Mouse (Mus musculus): ENCODE results near the gene Pdxp. TPM values are rescaled to one million over a fixed set of nuclear protein-coding genes. Genes with fewer than 3 reads are reported as not detected.

The Pdxp gene
- polyA plus RNA-seq, 1 experiment from 2014 or later: 105 TPM

GRCm38 (mm10) chr15:78923585-78923984, 9.9 kb downstream of the Pdxp start:
- WGBS: 80% methylated on average over 6 of the region's 6 CpGs
- Histone ChIP-seq H3K27me3 (ENCODE audit: control insufficient read depth, insufficient read depth, low read length) (peaks cover 15% of the 10 kb centered on the region), H3K4me2 (replicated peaks) (no peak overlapping the region), H3K4me3 (replicated peaks; ENCODE audit: low read length) (no peak overlapping the region), H3K9ac (no peak overlapping the region), H3K27ac (no peak overlapping the region), H3K36me3 (replicated peaks; ENCODE audit: control insufficient read depth, insufficient read depth) (peaks cover 8% of the 10 kb centered on the region; the same call in 1 of the 2 replicates), H3K4me1 (replicated peaks; ENCODE audit: control insufficient read depth, insufficient read depth, low read length) (peaks cover 17% of the 10 kb centered on the region), H3K9me3 (ENCODE audit: control insufficient read depth, low read length) (no peaks in the 10 kb centered on the region)
- ATAC-seq (ENCODE audit: low FRiP score) (no peak), DNase-seq (ENCODE audit: low spot score) (no peak)

- Histone ChIP-seq H3K9me3 (ENCODE audit: control insufficient read depth, low read length) (no peaks in the 10 kb centered on the region), H3K4me1 (replicated peaks; ENCODE audit: control insufficient read depth, insufficient read depth, low read length) (peaks cover 17% of the 10 kb centered on the region), H3K36me3 (replicated peaks; ENCODE audit: control insufficient read depth, insufficient read depth) (no peaks in the 10 kb centered on the region), H3K9ac (no peak overlapping the region), H3K27me3 (ENCODE audit: control insufficient read depth, insufficient read depth, low read length) (peaks cover 15% of the 10 kb centered on the region), H3K4me2 (replicated peaks) (no peak overlapping the region), H3K4me3 (replicated peaks; ENCODE audit: low read length) (no peak overlapping the region), H3K27ac (no peak overlapping the region)
- WGBS: 35% methylated on average over 8 of the region's 8 CpGs
- DNase-seq (ENCODE audit: low spot score): no peak
- no peak for ATAC-seq (ENCODE audit: low FRiP score)
Observed at GRCm38 (mm10) chr15:78925129-78925528, 11.4 kb downstream of the Pdxp start.

GRCm38 (mm10) chr15:78926021-78926919, 12.6 kb downstream of the Pdxp start, which contains the start of gene Lgals1:
Gene Lgals1, plus strand, starts transcription at chr15:78926725.
- Histone ChIP-seq H3K4me2 (replicated peaks) (peak within 1 kb of the TSS; percentile 59), H3K9ac (peak within 1 kb of the TSS; percentile 38; the same call in 1 of the 2 replicates), H3K9me3 (ENCODE audit: control insufficient read depth, low read length) (no peaks in the 10 kb centered on the region), H3K27me3 (ENCODE audit: control insufficient read depth, insufficient read depth, low read length) (peaks cover 15% of the 10 kb centered on the region), H3K36me3 (replicated peaks; ENCODE audit: control insufficient read depth, insufficient read depth) (no peaks in the 10 kb centered on the region), H3K4me1 (replicated peaks; ENCODE audit: control insufficient read depth, insufficient read depth, low read length) (peaks cover 17% of the 10 kb centered on the region), H3K4me3 (replicated peaks; ENCODE audit: low read length) (peak within 1 kb of the TSS; percentile 29), H3K27ac (peak within 1 kb of the TSS; percentile 38; the same call in 1 of the 2 replicates)
- WGBS: 6% methylated on average over 20 of the region's 20 CpGs
- 0 out of 2 replicates have a peak, but pooled peaks have one; percentile 18 for ATAC-seq (ENCODE audit: low FRiP score)
- DNase-seq (ENCODE audit: low spot score): peak; percentile 63

GRCm38 (mm10) chr15:78927021-78927787, 13.5 kb downstream of the Pdxp start:
- Histone ChIP-seq H3K36me3 (replicated peaks; ENCODE audit: control insufficient read depth, insufficient read depth) (no peaks in the 10 kb centered on the region), H3K9ac (peak overlapping the region; percentile 32; the same call in 1 of the 2 replicates), H3K4me3 (replicated peaks; ENCODE audit: low read length) (peak overlapping the region; percentile 29), H3K9me3 (ENCODE audit: control insufficient read depth, low read length) (no peaks in the 10 kb centered on the region), H3K4me1 (replicated peaks; ENCODE audit: control insufficient read depth, insufficient read depth, low read length) (peaks cover 17% of the 10 kb centered on the region), H3K27me3 (ENCODE audit: control insufficient read depth, insufficient read depth, low read length) (peaks cover 15% of the 10 kb centered on the region), H3K4me2 (replicated peaks) (peak overlapping the region; percentile 59), H3K27ac (0 out of 2 replicates have a peak overlapping the region, but pooled peaks have one; percentile 38)
- ATAC-seq (ENCODE audit: low FRiP score) (no peak), DNase-seq (ENCODE audit: low spot score) (no peak)
- 25% methylated on average over 15 of the region's 15 CpGs for WGBS

- Histone ChIP-seq H3K4me3 (replicated peaks; ENCODE audit: low read length) (peak overlapping the region; percentile 29), H3K9me3 (ENCODE audit: control insufficient read depth, low read length) (no peaks in the 10 kb centered on the region), H3K27ac (0 out of 2 replicates have a peak overlapping the region, but pooled peaks have one; percentile 38), H3K4me1 (replicated peaks; ENCODE audit: control insufficient read depth, insufficient read depth, low read length) (peaks cover 17% of the 10 kb centered on the region), H3K36me3 (replicated peaks; ENCODE audit: control insufficient read depth, insufficient read depth) (no peaks in the 10 kb centered on the region), H3K4me2 (replicated peaks) (peak overlapping the region; percentile 59), H3K27me3 (ENCODE audit: control insufficient read depth, insufficient read depth, low read length) (peaks cover 15% of the 10 kb centered on the region), H3K9ac (peak overlapping the region; percentile 32; the same call in 1 of the 2 replicates)
- ATAC-seq (ENCODE audit: low FRiP score) (no peak; the same call in 1 of the 2 replicates), DNase-seq (ENCODE audit: low spot score) (no peak)
- WGBS: under 1% methylated on average over 27 of the region's 35 CpGs
Observed at GRCm38 (mm10) chr15:78927788-78928457, 14.2 kb downstream of the Pdxp start.

GRCm38 (mm10) chr15:78928539-78928938, 14.8 kb downstream of the Pdxp start:
- no peaks in the 10 kb centered on the region for H3K9me3 ChIP-seq (ENCODE audit: control insufficient read depth, low read length)
- no peak for ATAC-seq (ENCODE audit: low FRiP score)
- peaks cover 17% of the 10 kb centered on the region for H3K4me1 ChIP-seq (replicated peaks; ENCODE audit: control insufficient read depth, insufficient read depth, low read length)
- H3K36me3 ChIP-seq (replicated peaks; ENCODE audit: control insufficient read depth, insufficient read depth): no peaks in the 10 kb centered on the region
- H3K9ac ChIP-seq: no peak overlapping the region
- no peak overlapping the region for H3K27ac ChIP-seq
- no peak overlapping the region for H3K4me3 ChIP-seq (replicated peaks; ENCODE audit: low read length)
- peak overlapping the region; percentile 59 for H3K4me2 ChIP-seq (replicated peaks)
- peaks cover 15% of the 10 kb centered on the region for H3K27me3 ChIP-seq (ENCODE audit: control insufficient read depth, insufficient read depth, low read length)
- WGBS: 51% methylated on average over 7 of the region's 8 CpGs
- no peak for DNase-seq (ENCODE audit: low spot score)

- Histone ChIP-seq H3K27me3 (ENCODE audit: control insufficient read depth, insufficient read depth, low read length) (peaks cover 15% of the 10 kb centered on the region), H3K4me3 (replicated peaks; ENCODE audit: low read length) (no peak overlapping the region), H3K9ac (no peak overlapping the region), H3K4me2 (replicated peaks) (no peak overlapping the region), H3K27ac (no peak overlapping the region), H3K4me1 (replicated peaks; ENCODE audit: control insufficient read depth, insufficient read depth, low read length) (peaks cover 20% of the 10 kb centered on the region), H3K9me3 (ENCODE audit: control insufficient read depth, low read length) (no peaks in the 10 kb centered on the region), H3K36me3 (replicated peaks; ENCODE audit: control insufficient read depth, insufficient read depth) (no peaks in the 10 kb centered on the region)
- 91% methylated on average over 6 of the region's 6 CpGs for WGBS
- DNase-seq (ENCODE audit: low spot score) (no peak), ATAC-seq (ENCODE audit: low FRiP score) (no peak)
Observed at GRCm38 (mm10) chr15:78930192-78930706, 16.5 kb downstream of the Pdxp start.

GRCm38 (mm10) chr15:78930801-78931426, 17.2 kb downstream of the Pdxp start:
- Histone ChIP-seq H3K9ac (no peak overlapping the region), H3K9me3 (ENCODE audit: control insufficient read depth, low read length) (no peaks in the 10 kb centered on the region), H3K4me1 (replicated peaks; ENCODE audit: control insufficient read depth, insufficient read depth, low read length) (peaks cover 21% of the 10 kb centered on the region), H3K27ac (no peak overlapping the region), H3K4me3 (replicated peaks; ENCODE audit: low read length) (no peak overlapping the region), H3K27me3 (ENCODE audit: control insufficient read depth, insufficient read depth, low read length) (peaks cover 15% of the 10 kb centered on the region), H3K36me3 (replicated peaks; ENCODE audit: control insufficient read depth, insufficient read depth) (no peaks in the 10 kb centered on the region), H3K4me2 (replicated peaks) (no peak overlapping the region)
- no peak for DNase-seq (ENCODE audit: low spot score)
- ATAC-seq (ENCODE audit: low FRiP score): no peak
- 87% methylated on average over 7 of the region's 7 CpGs for WGBS

Data from hindbrain, embryonic 14.5 days (tissue).